Mouse (Mus musculus) midbrain, embryonic 14.5 days (tissue): ENCODE measurements at regions not wholly inside any gene's neighbourhood (a gene's known extent, or its start where the extent isn't known, plus 50 kb on each side); places are given as distances from the start of the nearest gene placed in this dataset.

Source experiments
- ATAC-seq: fragments of 200-750 bp; cut with Nextera tagmentation; 2 replicates; pipeline ENCODE4 v1.8.0; 2017; ENCODE audit warnings: moderate number of reproducible peaks, moderate library complexity; ENCODE audit not compliant: low FRiP score, low TSS enrichment
- DNase-seq: peaks from one replicate; pipeline ENCODE4 v3.0.0-alpha.2; 2015
- H3K27ac ChIP-seq: fragments of 300-500 bp; sonication (generic); replicated peaks from 2 replicates; pipeline ENCODE4 v1.5.1; 2014; ENCODE audit warnings: mild to moderate bottlenecking, low read depth, low read length, moderate library complexity
- H3K27me3 ChIP-seq: fragments of 300-500 bp; sonication (generic); 2 replicates; pipeline ENCODE4 v1.6.1; 2014; ENCODE audit warnings: low read length, control low read depth, mixed read lengths; ENCODE audit not compliant: control insufficient read depth, insufficient read depth
- H3K36me3 ChIP-seq: fragments of 300-500 bp; sonication (generic); 2 replicates; pipeline ENCODE4 v1.6.1; 2014; ENCODE audit warnings: low read length, control low read depth; ENCODE audit not compliant: control insufficient read depth, insufficient read depth
- H3K4me1 ChIP-seq: fragments of 300-500 bp; sonication (generic); 2 replicates; pipeline ENCODE4 v1.6.1; 2014; ENCODE audit warnings: mild to moderate bottlenecking, antibody characterized with exemption, low read length, control low read depth; ENCODE audit not compliant: control insufficient read depth, insufficient read depth
- H3K4me2 ChIP-seq: fragments of 300-500 bp; sonication (generic); 2 replicates; pipeline ENCODE4 v1.6.1; 2014; ENCODE audit warnings: mild to moderate bottlenecking, low read length, moderate library complexity
- H3K4me3 ChIP-seq: fragments of 300-500 bp; sonication (generic); replicated peaks from 2 replicates; pipeline ENCODE4 v1.5.1; 2014; ENCODE audit warnings: low read depth, low read length
- H3K9ac ChIP-seq: fragments of 300-500 bp; sonication (generic); replicated peaks from 2 replicates; pipeline ENCODE4 v1.6.1; 2014; ENCODE audit warnings: mild to moderate bottlenecking, low read length, moderate library complexity
- H3K9me3 ChIP-seq: fragments of 300-500 bp; sonication (generic); 2 replicates; pipeline ENCODE4 v1.6.1; 2016; ENCODE audit warnings: low read length, control low read depth, mixed read lengths; ENCODE audit not compliant: control insufficient read depth
- WGBS: fragments of 180-500 bp; shearing (Covaris S2); extraction: QIAGEN DNeasy Blood & Tissue Kit; methylation state at CpG from one replicate; pipeline ENCODE4 v1.1.7; 2014; 5-methylcytosine and 5-hydroxymethylcytosine counted together

DNA sequence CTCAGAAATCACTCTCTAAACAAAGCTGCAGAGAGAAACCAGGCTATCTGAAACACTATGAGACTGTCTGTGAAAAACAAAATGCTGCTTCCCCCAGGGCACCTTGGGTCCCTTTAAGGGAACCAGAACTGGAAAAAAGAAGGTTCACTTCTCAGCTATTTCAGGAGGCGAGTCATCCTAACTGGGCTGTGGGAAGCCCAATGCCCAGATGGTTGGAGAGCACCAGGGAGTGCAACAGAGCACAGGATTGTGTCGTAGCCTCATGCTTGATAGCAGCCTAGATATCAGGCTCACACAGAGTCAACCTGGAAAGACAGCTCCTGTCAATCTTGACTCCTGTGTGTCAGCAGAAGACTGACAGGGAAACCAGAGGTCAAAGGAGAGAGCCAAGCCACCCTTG lies 226.1 kb downstream of the Rnf144a start:
- Histone ChIP-seq H3K4me3 (no peak overlapping the region), H3K9me3 (no peaks in the 10 kb centered on the region), H3K27me3 (no peaks in the 10 kb centered on the region), H3K27ac (no peak overlapping the region), H3K4me2 (no peak overlapping the region), H3K36me3 (no peaks in the 10 kb centered on the region), H3K4me1 (no peaks in the 10 kb centered on the region), H3K9ac (no peak overlapping the region)
- DNase-seq (no peak), ATAC-seq (no peak)
- 70% methylated on average over 2 of the region's 2 CpGs for WGBS

DNA sequence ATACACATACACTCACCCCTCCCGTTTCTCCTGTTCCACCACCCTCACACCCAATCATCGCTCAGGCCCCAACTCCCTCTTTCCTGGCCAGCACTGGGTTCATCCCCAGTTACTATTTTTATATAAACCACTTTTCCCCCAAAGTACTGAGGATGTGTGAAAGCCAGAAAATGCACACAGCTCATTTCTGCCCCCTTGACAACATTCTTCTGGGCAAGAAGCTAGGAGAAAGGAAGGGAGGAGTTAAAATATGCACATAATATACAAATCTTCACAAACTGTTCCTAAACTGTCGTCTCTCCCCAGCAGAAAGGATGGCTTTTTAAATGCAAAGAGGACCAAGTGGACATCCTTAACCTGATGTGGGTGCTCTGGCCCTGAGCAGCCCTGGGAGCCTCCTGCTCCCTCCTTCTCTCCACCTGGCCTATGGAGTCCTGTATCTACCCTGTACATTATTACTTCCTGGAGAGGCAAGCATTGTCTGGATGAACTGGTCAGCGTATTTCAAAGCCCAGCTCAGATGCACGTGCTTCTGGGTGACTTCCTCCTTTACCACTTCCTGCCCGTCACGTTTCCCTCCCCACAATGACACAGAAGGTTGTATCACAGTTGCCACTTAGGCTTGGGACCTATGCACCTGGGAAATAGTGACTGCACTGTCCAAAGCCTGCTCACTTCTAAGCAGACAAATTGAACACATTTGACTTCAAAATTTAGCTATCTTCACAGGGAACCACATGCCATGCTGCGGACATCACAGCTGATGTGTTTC lies 227.8 kb downstream of the Rnf144a start:
- ATAC-seq, result no peak
- Histone ChIP-seq H3K4me2 (no peak overlapping the region), H3K27me3 (no peaks in the 10 kb centered on the region), H3K4me3 (no peak overlapping the region), H3K36me3 (no peaks in the 10 kb centered on the region), H3K9ac (no peak overlapping the region), H3K9me3 (no peaks in the 10 kb centered on the region), H3K4me1 (no peaks in the 10 kb centered on the region), H3K27ac (no peak overlapping the region)
- WGBS, result 86% methylated on average over 8 of the region's 8 CpGs
- no peak for DNase-seq

DNA sequence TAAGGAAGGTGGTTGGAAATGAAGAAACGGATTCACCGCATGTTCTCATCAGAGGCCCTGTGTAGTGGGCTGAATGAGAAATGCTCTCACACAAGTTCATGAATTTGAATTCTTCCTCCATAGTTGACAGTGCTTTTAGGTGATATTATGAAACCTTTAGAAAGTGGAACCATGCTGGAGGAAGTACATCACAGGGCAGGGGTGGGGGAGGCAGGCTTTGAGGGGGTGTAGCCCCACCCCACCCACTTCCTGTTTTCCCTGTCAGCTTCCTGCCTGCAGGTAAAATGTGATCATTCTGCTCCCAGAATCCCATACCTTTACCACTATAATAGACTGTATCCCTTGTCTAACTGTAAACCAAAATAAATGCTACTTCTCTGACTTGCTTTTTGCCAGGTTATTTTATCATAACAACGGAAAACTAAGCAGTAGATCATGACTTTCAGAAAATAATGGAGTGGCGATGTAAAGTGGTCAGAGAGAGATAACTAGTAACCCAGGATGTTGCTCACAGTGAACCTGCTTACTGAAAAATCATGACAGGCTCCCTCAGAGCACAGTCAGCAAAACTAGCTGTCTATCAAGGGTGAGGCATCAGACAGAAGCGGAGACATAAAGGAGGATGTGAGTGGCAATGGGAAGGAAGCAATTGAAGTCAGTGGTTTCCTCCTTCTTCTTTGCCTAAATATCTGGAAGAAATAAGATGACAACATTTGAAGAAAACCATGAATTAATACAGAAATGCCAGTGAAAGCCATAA lies 230.2 kb downstream of the Rnf144a start:
- H3K27me3 ChIP-seq, result no peaks in the 10 kb centered on the region
- DNase-seq (no peak), ATAC-seq (no peak)
- H3K4me3 ChIP-seq, result no peak overlapping the region
- no peaks in the 10 kb centered on the region for H3K9me3 ChIP-seq
- WGBS, result 90% methylated on average over 5 of the region's 5 CpGs
- H3K27ac ChIP-seq, result no peak overlapping the region
- no peak overlapping the region for H3K4me2 ChIP-seq
- H3K4me1 ChIP-seq, result no peaks in the 10 kb centered on the region
- no peak overlapping the region for H3K9ac ChIP-seq
- H3K36me3 ChIP-seq, result no peaks in the 10 kb centered on the region

DNA sequence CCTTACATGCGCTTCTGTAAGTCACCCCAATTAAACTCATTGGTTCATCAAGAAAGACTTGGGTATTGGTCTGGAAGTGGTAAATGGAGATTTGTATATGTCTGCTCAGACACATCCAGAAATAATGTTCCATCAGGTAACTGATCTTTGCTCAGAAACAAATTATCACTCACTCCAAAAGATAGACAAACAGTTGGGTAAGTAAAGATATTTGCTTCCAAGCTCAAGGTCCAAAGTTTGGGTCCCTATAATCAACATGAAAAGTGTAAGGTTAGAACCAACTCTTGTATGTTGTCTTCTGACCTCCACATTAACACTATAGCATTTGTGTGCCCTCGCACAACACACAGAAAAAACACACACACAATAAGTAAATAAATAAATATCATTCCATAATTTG lies 232.0 kb downstream of the Rnf144a start:
- Histone ChIP-seq H3K4me3 (no peak overlapping the region), H3K36me3 (no peaks in the 10 kb centered on the region), H3K4me2 (no peak overlapping the region), H3K27me3 (no peaks in the 10 kb centered on the region), H3K9me3 (no peaks in the 10 kb centered on the region), H3K4me1 (no peaks in the 10 kb centered on the region), H3K27ac (no peak overlapping the region), H3K9ac (no peak overlapping the region)
- no peak for ATAC-seq
- DNase-seq, result no peak
- 97% methylated on average over 2 of the region's 2 CpGs for WGBS

DNA sequence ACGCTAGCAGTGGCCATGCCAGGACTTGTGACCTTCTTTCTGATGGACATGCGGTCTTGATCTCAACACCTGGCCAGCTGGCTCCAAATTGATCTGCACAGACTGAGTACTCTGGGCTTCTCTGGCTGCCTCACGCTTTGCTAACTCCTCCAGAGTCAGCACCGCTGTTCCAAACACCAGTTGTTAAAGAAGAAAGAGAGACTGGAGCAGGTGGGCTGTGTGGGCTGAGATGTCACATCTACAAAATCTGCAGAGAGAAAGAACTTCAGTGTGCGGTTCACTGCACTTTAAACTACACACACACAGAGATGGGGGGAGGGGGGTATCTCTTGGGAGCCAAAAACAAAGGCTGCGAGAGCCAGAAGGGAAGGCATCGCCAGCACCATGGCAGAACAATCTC lies 234.2 kb downstream of the Rnf144a start:
- DNase-seq, result no peak

DNA sequence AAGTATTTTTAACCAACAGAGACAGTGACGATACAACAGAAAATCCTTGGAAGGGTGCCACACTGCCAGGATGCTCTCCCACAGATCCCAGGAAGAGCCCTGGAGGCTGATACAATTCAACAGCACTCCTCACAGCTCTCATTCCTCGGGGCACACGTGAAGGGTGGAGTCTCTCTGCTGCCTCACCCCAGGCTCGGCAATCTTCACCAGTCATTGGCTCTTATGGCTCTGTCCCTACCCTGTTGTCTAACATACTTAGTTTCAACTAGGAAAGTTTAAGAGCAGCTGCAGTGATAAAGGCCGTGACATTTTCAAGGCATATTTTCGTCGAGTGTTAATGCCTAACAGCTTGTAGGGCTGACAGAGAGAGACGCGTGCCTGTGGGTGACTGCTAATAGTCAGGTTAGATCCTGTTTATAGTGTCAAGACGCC lies 238.8 kb downstream of the Rnf144a start:
- no peak overlapping the region for H3K27ac ChIP-seq
- H3K27me3 ChIP-seq, result no peaks in the 10 kb centered on the region
- no peaks in the 10 kb centered on the region for H3K9me3 ChIP-seq
- 72% methylated on average over 10 of the region's 10 CpGs for WGBS
- DNase-seq, result no peak
- no peaks in the 10 kb centered on the region for H3K36me3 ChIP-seq
- ATAC-seq, result no peak
- H3K4me1 ChIP-seq, result no peaks in the 10 kb centered on the region
- no peak overlapping the region for H3K4me2 ChIP-seq
- H3K9ac ChIP-seq, result no peak overlapping the region
- H3K4me3 ChIP-seq, result no peak overlapping the region

More for the DNA sequence above, 234.2 kb downstream of the Rnf144a start:
- ATAC-seq, result no peak
- 67% methylated on average over 7 of the region's 7 CpGs for WGBS
- Histone ChIP-seq H3K36me3 (no peaks in the 10 kb centered on the region), H3K4me3 (no peak overlapping the region), H3K4me2 (no peak overlapping the region), H3K9ac (no peak overlapping the region), H3K9me3 (no peaks in the 10 kb centered on the region), H3K27me3 (no peaks in the 10 kb centered on the region), H3K27ac (no peak overlapping the region), H3K4me1 (no peaks in the 10 kb centered on the region)

DNA sequence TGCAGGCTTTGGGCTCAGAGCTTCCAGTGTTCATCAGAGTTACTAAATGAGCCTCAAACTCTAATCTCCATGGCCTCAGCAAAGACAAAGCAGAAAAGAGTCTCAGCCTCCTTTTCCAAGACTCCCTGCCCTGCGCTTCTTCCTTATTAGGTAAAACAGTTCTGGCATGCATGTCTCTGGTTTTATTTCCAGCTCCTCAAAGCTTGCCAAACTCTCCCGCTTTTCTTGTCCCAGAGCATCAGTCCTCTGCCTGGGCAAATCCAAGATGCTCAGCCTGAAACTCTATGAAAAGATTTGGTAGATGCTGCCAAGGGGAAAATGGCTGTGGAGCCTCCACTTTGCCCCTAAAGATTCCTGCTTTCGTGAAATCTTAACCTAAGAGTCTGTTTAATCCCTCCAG lies 251.6 kb downstream of the Rnf144a start:
- Histone ChIP-seq H3K27ac (no peak overlapping the region), H3K9me3 (no peaks in the 10 kb centered on the region), H3K36me3 (no peaks in the 10 kb centered on the region), H3K27me3 (no peaks in the 10 kb centered on the region), H3K4me3 (no peak overlapping the region), H3K4me2 (no peak overlapping the region), H3K9ac (no peak overlapping the region), H3K4me1 (no peaks in the 10 kb centered on the region)
- ATAC-seq (no peak), DNase-seq (no peak)
- 83% methylated on average over 3 of the region's 3 CpGs for WGBS

DNA sequence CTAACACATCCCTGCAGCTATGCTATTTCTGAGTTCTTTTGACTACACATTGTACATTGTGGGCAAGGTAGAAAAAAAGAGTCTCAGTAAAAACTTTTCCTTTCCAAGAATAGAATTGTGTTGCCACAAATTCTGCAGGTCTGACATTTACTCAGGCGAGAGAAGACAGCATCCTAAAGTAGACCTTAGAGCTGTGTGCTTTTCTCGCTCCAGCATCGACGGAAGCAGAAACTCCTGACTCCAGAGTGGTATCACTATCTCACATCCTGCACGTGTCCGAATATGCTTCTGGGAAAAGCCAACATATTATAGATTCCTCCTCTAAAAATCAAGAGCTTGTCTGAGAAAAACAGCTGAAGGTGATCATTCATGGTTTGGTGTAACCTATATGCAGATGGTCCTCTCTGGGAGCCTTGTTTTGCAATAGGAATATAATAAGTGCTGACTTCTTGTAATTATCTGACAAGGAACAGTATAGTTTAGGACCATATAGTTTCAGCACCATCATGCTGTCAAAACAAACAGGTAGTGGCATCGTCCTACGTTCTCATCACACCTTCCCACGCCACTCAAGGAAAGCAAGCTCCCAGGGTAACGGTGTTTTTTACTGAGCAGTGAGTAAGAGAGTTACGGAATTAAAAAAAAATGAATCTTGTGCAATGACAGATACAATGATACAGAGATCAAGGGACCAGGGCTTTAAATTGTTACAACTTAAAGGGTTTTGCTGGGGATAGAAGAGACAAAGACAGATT lies 254.0 kb downstream of the Rnf144a start:
- Histone ChIP-seq H3K9me3 (no peaks in the 10 kb centered on the region), H3K36me3 (no peaks in the 10 kb centered on the region), H3K27ac (no peak overlapping the region), H3K9ac (no peak overlapping the region), H3K4me2 (no peak overlapping the region), H3K4me3 (no peak overlapping the region), H3K4me1 (no peaks in the 10 kb centered on the region), H3K27me3 (no peaks in the 10 kb centered on the region)
- DNase-seq (no peak), ATAC-seq (no peak)
- 93% methylated on average over 11 of the region's 11 CpGs for WGBS
